Mouse (Mus musculus) heart, embryonic 12.5 days (tissue): ENCODE results near the gene Fitm1. TPM values are rescaled to one million over a fixed set of nuclear protein-coding genes. Genes with fewer than 3 reads are reported as not detected.

Experiments
- ATAC-seq: fragments of 200-750 bp; cut with Nextera tagmentation; 2 replicates; pipeline ENCODE4 v1.8.0; 2017; ENCODE audit warnings: moderate TSS enrichment, moderate library complexity; ENCODE audit not compliant: insufficient number of reproducible peaks, low FRiP score
- H3K27ac ChIP-seq: fragments of 300-500 bp; sonication (generic); 2 replicates; pipeline ENCODE4 v1.5.1; 2016; ENCODE audit warnings: mild to moderate bottlenecking, moderate library complexity; ENCODE audit not compliant: poor library complexity, severe bottlenecking
- H3K27me3 ChIP-seq: fragments of 300-500 bp; sonication (generic); replicated peaks from 2 replicates; pipeline ENCODE4 v1.6.1; 2016; ENCODE audit warnings: mild to moderate bottlenecking, moderate library complexity
- H3K36me3 ChIP-seq: fragments of 300-500 bp; sonication (generic); 2 replicates; pipeline ENCODE4 v1.6.1; 2016; ENCODE audit warnings: mild to moderate bottlenecking, moderate library complexity
- H3K4me1 ChIP-seq: fragments of 300-500 bp; sonication (generic); replicated peaks from 2 replicates; pipeline ENCODE4 v1.6.1; 2016; ENCODE audit warnings: mild to moderate bottlenecking
- H3K4me2 ChIP-seq: fragments of 300-500 bp; sonication (generic); 2 replicates; pipeline ENCODE4 v1.6.1; 2016; ENCODE audit warnings: mild to moderate bottlenecking, moderate library complexity
- H3K4me3 ChIP-seq: fragments of 300-500 bp; sonication (generic); 2 replicates; pipeline ENCODE4 v1.5.1; 2016; ENCODE audit warnings: mild to moderate bottlenecking
- H3K9ac ChIP-seq: fragments of 300-500 bp; sonication (generic); 2 replicates; pipeline ENCODE4 v1.6.1; 2016; ENCODE audit warnings: mild to moderate bottlenecking, moderate library complexity
- H3K9me3 ChIP-seq: fragments of 300-500 bp; sonication (generic); replicated peaks from 2 replicates; pipeline ENCODE4 v1.6.1; 2016; ENCODE audit warnings: mild to moderate bottlenecking, moderate library complexity
- WGBS: fragments of 180-500 bp; shearing (Covaris S2); methylation state at CpG from one replicate; pipeline ENCODE4 v1.1.7; 2016; 5-methylcytosine and 5-hydroxymethylcytosine counted together
- polyA plus RNA-seq: library from polyadenylated mRNA; unstranded; fragments of >200 nt; fragmentation: Nextera tagmentation; extraction: Ambion mirVana; gene quantifications from 2 replicates; pipeline ENCODE4 v1.2.1, GENCODE M21; 2016

The Fitm1 gene
- polyA plus RNA-seq, 1 experiment from 2014 or later, result 118 TPM

GRCm38 (mm10) chr14:55617822-55618221, 42.4 kb downstream of the Fitm1 start, which contains the start of gene Rec8:
TSS of gene Rec8 (plus strand) at chr14:55618037.
- Histone ChIP-seq H3K4me3 (peak within 1 kb of the TSS; percentile 37), H3K36me3 (peaks cover under 1% of the 10 kb centered on the region; the same call in 1 of the 2 replicates), H3K9ac (peak within 1 kb of the TSS; percentile 48; the same call in 1 of the 2 replicates), H3K4me2 (peak within 1 kb of the TSS; percentile 64), H3K27me3 (no peaks in the 10 kb centered on the region), H3K4me1 (peaks cover 25% of the 10 kb centered on the region), H3K9me3 (no peaks in the 10 kb centered on the region), H3K27ac (peak within 1 kb of the TSS; percentile 36; the same call in 1 of the 2 replicates)
- WGBS, result 13% methylated on average over 21 of the region's 21 CpGs
- ATAC-seq, result peak; percentile 88

GRCm38 (mm10) chr14:55618486-55619195, 43.2 kb downstream of the Fitm1 start:
- peaks cover 8% of the 10 kb centered on the region for H3K36me3 ChIP-seq
- no peaks in the 10 kb centered on the region for H3K27me3 ChIP-seq
- ATAC-seq, result no peak
- peak overlapping the region; percentile 64 for H3K4me2 ChIP-seq
- H3K9me3 ChIP-seq, result no peaks in the 10 kb centered on the region
- no peak overlapping the region for H3K27ac ChIP-seq
- H3K4me1 ChIP-seq, result peaks cover 17% of the 10 kb centered on the region
- 32% methylated on average over 22 of the region's 22 CpGs for WGBS
- peak overlapping the region; percentile 48; the same call in 1 of the 2 replicates for H3K9ac ChIP-seq
- H3K4me3 ChIP-seq, result peak overlapping the region; percentile 37

Other genes starting within 250 kb of the Fitm1 start
- gene Dhrs4, start 96.9 kb upstream of the Fitm1 start, polyA plus RNA-seq, result 63.3 and 64.5 TPM in 2 replicates
- 2.4 and 2.6 TPM in 2 replicates for gene Carmil3, start 85.0 kb upstream of the Fitm1 start, polyA plus RNA-seq
- gene Cpne6, start 65.2 kb upstream of the Fitm1 start, polyA plus RNA-seq, result 0.30 and 0.59 TPM in 2 replicates
- not detected in 2 replicates for gene Nrl, start 50.6 kb upstream of the Fitm1 start, polyA plus RNA-seq
- 38.8 and 43.0 TPM in 2 replicates for gene Pck2, start 35.4 kb upstream of the Fitm1 start, polyA plus RNA-seq
- 73.2 and 78.7 TPM in 2 replicates for gene Dcaf11, start 15.6 kb upstream of the Fitm1 start, polyA plus RNA-seq
- 0.96 TPM in 1 of 2 replicates, not detected in the other for gene A730061H03Rik, start 15.2 kb upstream of the Fitm1 start, polyA plus RNA-seq
- gene Psme1, start 2.5 kb downstream of the Fitm1 start, polyA plus RNA-seq, result 211 and 212 TPM in 2 replicates
- 16.3 and 21.5 TPM in 2 replicates for gene Emc9, start 9.7 kb downstream of the Fitm1 start, polyA plus RNA-seq
- 200 and 213 TPM in 2 replicates for gene Psme2, start 15.5 kb downstream of the Fitm1 start, polyA plus RNA-seq
- 16.4 and 16.8 TPM in 2 replicates for gene Rnf31, start 16.1 kb downstream of the Fitm1 start, polyA plus RNA-seq
- 8.7 and 9.4 TPM in 2 replicates for gene Irf9, start 28.0 kb downstream of the Fitm1 start, polyA plus RNA-seq
- gene Rec8, start 42.4 kb downstream of the Fitm1 start, polyA plus RNA-seq, result 16.5 and 17.5 TPM in 2 replicates
- 66.1 and 68.4 TPM in 2 replicates for gene Ipo4, start 60.3 kb downstream of the Fitm1 start, polyA plus RNA-seq
- gene Gm49378, start 62.3 kb downstream of the Fitm1 start, polyA plus RNA-seq, result 3.4 and 5.2 TPM in 2 replicates
- 86.2 and 92.6 TPM in 2 replicates for gene Tm9sf1, start 68.2 kb downstream of the Fitm1 start, polyA plus RNA-seq
- 0.45 and 0.60 TPM in 2 replicates for gene Tssk4, start 74.6 kb downstream of the Fitm1 start, polyA plus RNA-seq
- 74.1 and 76.7 TPM in 2 replicates for gene Mdp1, start 84.9 kb downstream of the Fitm1 start, polyA plus RNA-seq
- 39.8 and 44.6 TPM in 2 replicates for gene Gmpr2, start 96.3 kb downstream of the Fitm1 start, polyA plus RNA-seq
- gene Nedd8, start 96.5 kb downstream of the Fitm1 start, polyA plus RNA-seq, result 457 and 491 TPM in 2 replicates
- gene Tinf2, start 106.2 kb downstream of the Fitm1 start, polyA plus RNA-seq, result 36.1 and 37.6 TPM in 2 replicates
- 0.27 and 0.70 TPM in 2 replicates for gene Tgm1, start 138.3 kb downstream of the Fitm1 start, polyA plus RNA-seq
- 20.9 and 24.4 TPM in 2 replicates for gene Rabggta, start 146.6 kb downstream of the Fitm1 start, polyA plus RNA-seq
- 59.2 and 60.8 TPM in 2 replicates for gene Dhrs1, start 170.1 kb downstream of the Fitm1 start, polyA plus RNA-seq
- gene Nop9, start 170.1 kb downstream of the Fitm1 start, polyA plus RNA-seq, result 27.7 and 30.6 TPM in 2 replicates
- gene Cideb, start 182.8 kb downstream of the Fitm1 start, polyA plus RNA-seq, result 1.0 and 1.2 TPM in 2 replicates
- gene Ltb4r2, start 185.8 kb downstream of the Fitm1 start, polyA plus RNA-seq, result 0.49 and 0.54 TPM in 2 replicates
- 0.49 and 0.76 TPM in 2 replicates for gene Ltb4r1, start 190.3 kb downstream of the Fitm1 start, polyA plus RNA-seq
- gene Adcy4, start 208.5 kb downstream of the Fitm1 start, polyA plus RNA-seq, result 24.4 and 26.2 TPM in 2 replicates
- gene Ripk3, start 213.2 kb downstream of the Fitm1 start, polyA plus RNA-seq, result 19.7 and 20.3 TPM in 2 replicates
- 17.5 and 18.6 TPM in 2 replicates for gene Nfatc4, start 247.5 kb downstream of the Fitm1 start, polyA plus RNA-seq